Mouse (Mus musculus) embryonic facial prominence, embryonic 10.5 days (tissue): ENCODE measurements around the gene Map3k13. TPM values are rescaled to one million over a fixed set of nuclear protein-coding genes. Genes with fewer than 3 reads are reported as not detected.

Experiments used
- DNase-seq: peaks from one replicate; pipeline ENCODE4 v3.0.0-alpha.2; 2017; ENCODE audit warnings: low spot score
- H3K27ac ChIP-seq: fragments of 300-500 bp; sonication (generic); replicated peaks from 2 replicates; pipeline ENCODE4 v1.5.1; 2016; ENCODE audit warnings: mild to moderate bottlenecking
- H3K27me3 ChIP-seq: fragments of 300-500 bp; sonication (generic); replicated peaks from 2 replicates; pipeline ENCODE4 v1.6.1; 2016; ENCODE audit warnings: low read depth, mild to moderate bottlenecking; ENCODE audit not compliant: poor library complexity, severe bottlenecking
- H3K36me3 ChIP-seq: fragments of 300-500 bp; sonication (generic); replicated peaks from 2 replicates; pipeline ENCODE4 v1.6.1; 2016; ENCODE audit warnings: mild to moderate bottlenecking, moderate library complexity
- H3K4me1 ChIP-seq: fragments of 300-500 bp; sonication (generic); 2 replicates; pipeline ENCODE4 v1.6.1; 2016
- H3K4me3 ChIP-seq: fragments of 300-500 bp; sonication (generic); 2 replicates; pipeline ENCODE4 v1.5.1; 2016; ENCODE audit warnings: mild to moderate bottlenecking, moderate library complexity
- H3K9me3 ChIP-seq: fragments of 300-500 bp; sonication (generic); 2 replicates; pipeline ENCODE4 v1.6.1; 2016; ENCODE audit warnings: mild to moderate bottlenecking
- WGBS: fragments of 180-500 bp; shearing (Covaris S2); methylation state at CpG from one replicate; pipeline ENCODE4 v1.1.7; 2016; 5-methylcytosine and 5-hydroxymethylcytosine counted together
- polyA plus RNA-seq: library from polyadenylated mRNA; unstranded; fragments of >200 nt; fragmentation: Nextera tagmentation; extraction: Ambion mirVana; gene quantifications from 2 replicates; pipeline ENCODE4 v1.2.1, GENCODE M21; 2016

Gene Map3k13
- polyA plus RNA-seq, 1 experiment from 2014 or later = 1.9 TPM

- 0 out of 2 replicates have a peak, but pooled peaks cover 4% of the 10 kb centered on the region for H3K4me1 ChIP-seq
- no peaks in the 10 kb centered on the region for H3K36me3 ChIP-seq
- no peak overlapping the region for H3K27ac ChIP-seq
- no peak overlapping the region for H3K4me3 ChIP-seq
- no peaks in the 10 kb centered on the region for H3K9me3 ChIP-seq
- 89% methylated on average over 6 of the region's 6 CpGs for WGBS
- DNase-seq = no peak
- H3K27me3 ChIP-seq = peaks cover 12% of the 10 kb centered on the region
Observed at GRCm38 (mm10) chr16:21970536-21970935, 176.4 kb downstream of the Map3k13 start.

DNA sequence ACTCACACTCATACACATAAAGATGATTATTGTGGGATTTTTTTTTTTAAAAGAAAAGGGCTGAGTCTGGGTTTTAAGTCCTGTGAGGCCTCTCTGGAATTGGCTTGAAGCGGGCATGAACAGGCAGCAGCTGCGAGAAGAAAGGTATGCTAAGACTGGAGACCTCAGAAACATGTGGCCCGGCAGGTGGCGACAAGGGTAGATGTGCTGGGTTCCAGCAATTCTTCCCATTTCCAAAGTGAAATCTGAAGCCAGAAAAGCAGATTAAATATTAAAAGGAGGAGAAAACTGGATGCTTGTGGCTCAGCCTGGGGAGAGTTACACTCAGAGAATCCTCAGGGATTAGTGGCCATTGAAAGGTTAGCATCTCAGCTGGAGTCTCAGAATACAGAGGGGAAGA, 177.3 kb downstream of the Map3k13 start:
- WGBS = 59% methylated on average over 4 of the region's 4 CpGs
- H3K27ac ChIP-seq = no peak overlapping the region
- H3K4me1 ChIP-seq = peaks cover 12% of the 10 kb centered on the region
- H3K36me3 ChIP-seq = no peaks in the 10 kb centered on the region
- peaks cover 21% of the 10 kb centered on the region for H3K27me3 ChIP-seq
- no peak overlapping the region for H3K4me3 ChIP-seq
- DNase-seq = no peak
- H3K9me3 ChIP-seq = no peaks in the 10 kb centered on the region

GRCm38 (mm10) chr16:21976203-21976602, 182.1 kb downstream of the Map3k13 start:
- H3K36me3 ChIP-seq = no peaks in the 10 kb centered on the region
- WGBS = 2% methylated on average over 16 of the region's 16 CpGs
- H3K27me3 ChIP-seq = peaks cover 32% of the 10 kb centered on the region
- no peaks in the 10 kb centered on the region for H3K9me3 ChIP-seq
- H3K4me3 ChIP-seq = peak overlapping the region; percentile 39
- DNase-seq = no peak
- H3K27ac ChIP-seq = 0 out of 2 replicates have a peak overlapping the region, but pooled peaks have one; percentile 19
- peaks cover 19% of the 10 kb centered on the region for H3K4me1 ChIP-seq

DNA sequence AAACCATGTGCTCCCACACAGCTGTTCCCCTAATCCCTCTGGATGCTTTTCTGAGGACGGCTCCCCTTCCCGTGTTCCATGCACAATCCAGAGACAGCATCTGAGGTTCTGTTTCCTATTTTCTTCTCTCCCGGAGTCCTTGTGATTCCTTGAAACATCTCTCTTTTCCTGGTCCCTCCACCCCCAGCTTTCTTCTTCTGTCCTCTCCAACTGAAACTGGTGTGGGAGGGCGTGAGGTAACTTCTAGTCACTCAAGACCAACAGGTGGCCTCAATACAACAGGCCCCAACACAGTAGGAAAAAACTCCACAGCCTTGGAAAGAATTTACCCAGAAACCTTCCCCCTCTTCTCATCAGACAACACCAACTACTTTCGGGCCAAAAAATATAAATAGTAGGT, 183.2 kb downstream of the Map3k13 start:
- WGBS = 74% methylated on average over 5 of the region's 5 CpGs
- no peak overlapping the region for H3K4me3 ChIP-seq
- no peaks in the 10 kb centered on the region for H3K9me3 ChIP-seq
- H3K27me3 ChIP-seq = peaks cover 32% of the 10 kb centered on the region
- H3K36me3 ChIP-seq = no peaks in the 10 kb centered on the region
- H3K4me1 ChIP-seq = peaks cover 15% of the 10 kb centered on the region
- DNase-seq = no peak
- H3K27ac ChIP-seq = no peak overlapping the region

Other genes with a start within 250 kb of the Map3k13 start
- 12.7 and 14.2 TPM in 2 replicates for gene 2510009E07Rik, start 99.7 kb upstream of the Map3k13 start, polyA plus RNA-seq
- gene Ehhadh, start 6.5 kb upstream of the Map3k13 start, polyA plus RNA-seq = 1.8 and 2.1 TPM in 2 replicates
- gene Tmem41a, start 153.2 kb downstream of the Map3k13 start, polyA plus RNA-seq = 42.7 and 48.2 TPM in 2 replicates
- 0.20 and 0.52 TPM in 2 replicates for gene Liph, start 201.3 kb downstream of the Map3k13 start, polyA plus RNA-seq
- 69.1 and 69.8 TPM in 2 replicates for gene Senp2, start 215.1 kb downstream of the Map3k13 start, polyA plus RNA-seq